Mouse (Mus musculus): ENCODE data around the gene Atcay.
A peak's percentile ranks its signal among the peaks of the same experiment; 100 is the strongest.

GRCm38 (mm10) chr10:81252424-81253419 is 22.1 kb upstream of the Atcay start, which contains the start of gene Matk:
- TF ChIP-seq POLR2A (IDR thresholded peaks at IDR 0.05; ENCODE audit: control insufficient read depth, low read depth, low read length), result peak; percentile 50; the same call in 1 of the 2 replicates
- no peak for TF ChIP-seq CTCF (IDR thresholded peaks at IDR 0.05; ENCODE audit: control insufficient read depth, insufficient read depth, insufficient replicate concordance, low read depth, low read length)

Data from testis, adult 2 months (tissue).